25 mouse cellular contexts compared by ENCODE assay signal in the genomic region with DNA sequence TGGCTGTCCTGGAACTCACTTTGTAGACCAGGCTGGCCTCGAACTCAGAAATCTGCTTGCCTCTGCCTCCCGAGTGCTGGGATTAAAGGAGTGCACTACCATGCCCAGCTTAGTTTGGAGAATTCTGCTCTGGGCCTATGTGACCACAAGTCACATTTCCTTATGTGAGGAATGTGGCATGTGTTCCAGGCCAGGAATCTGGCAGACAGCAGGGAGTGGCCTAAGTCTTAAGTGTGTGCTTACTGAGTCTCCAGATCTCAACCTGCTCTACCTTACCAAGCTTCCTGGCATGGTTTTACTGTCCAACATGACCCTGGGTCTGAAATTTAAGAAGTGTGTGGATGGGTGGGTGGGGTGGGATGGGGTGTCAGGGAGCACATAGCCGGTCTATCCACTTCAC. TPM values are rescaled to one million over a fixed set of nuclear protein-coding genes. Genes with fewer than 3 reads are reported as not detected.
DNase-seq lines count a peak whose midpoint lies in the region; ATAC-seq and TF ChIP-seq lines count a peak whose summit lies in the region.
"Had no signal": no experiment of that assay in that cellular context is flagged by ENCODE, and none has a peak within 500 bp of the region (broad histone marks: within the 10 kb centered on the region; RNA-seq: fewer than 3 reads in every experiment).

No protein-coding gene starts in this region.

- H3K27me3 ChIP-seq in embryonic facial prominence, embryonic 15.5 days, result no peaks in the 10 kb centered on the region
- H3K27me3 ChIP-seq in embryonic facial prominence, embryonic 10.5 days (replicated peaks; ENCODE audit: low read depth, poor library complexity, severe bottlenecking), result no peaks in the 10 kb centered on the region
- no peaks in the 10 kb centered on the region for H3K27me3 ChIP-seq in testis, adult 2 months (ENCODE audit: control insufficient read depth, insufficient read depth, low read length)
- H3K27me3 ChIP-seq: heart, embryonic 13.5 days; limb, embryonic 15.5 days had no signal

- H3K36me3 ChIP-seq in embryonic facial prominence, embryonic 15.5 days, result no peaks in the 10 kb centered on the region
- no peaks in the 10 kb centered on the region for H3K36me3 ChIP-seq in embryonic facial prominence, embryonic 10.5 days (replicated peaks)
- no peaks in the 10 kb centered on the region for H3K36me3 ChIP-seq in testis, adult 2 months (ENCODE audit: control insufficient read depth, insufficient read depth, low read length)
- H3K36me3 ChIP-seq: forebrain, embryonic 10.5 days; heart, embryonic 13.5 days; limb, embryonic 15.5 days had no signal

- intact Hi-C loops in left cerebral cortex, postnatal 4 days (cut with DNase I), result no loop called here

- WGBS in embryonic facial prominence, embryonic 15.5 days, result 90% methylated on average over 3 of the region's 3 CpGs
- WGBS in embryonic facial prominence, embryonic 10.5 days, result 87% methylated on average over 3 of the region's 3 CpGs

- no peak for DNase-seq in embryonic facial prominence, embryonic 10.5 days (ENCODE audit: low spot score)
- DNase-seq in testis, postnatal 14 days (ENCODE audit: low spot score), result no peak
- peak; percentile 25 for DNase-seq in lung, postnatal 36 days
- DNase-seq in right cerebral cortex, postnatal 10 days (ENCODE audit: low spot score in 2 of 2), result no peak
- no peak for DNase-seq in left cerebral cortex, postnatal 4 days
- DNase-seq: adrenal gland, postnatal 36 days; cerebellum, adult 9-10 months; gastrocnemius, postnatal 14 days; heart, adult 18-20 months; heart, postnatal 36 days; right cerebral cortex, adult 18-20 months; thymus, adult 18-20 months; thymus, postnatal 36 days had no signal

- H3K9ac ChIP-seq in embryonic facial prominence, embryonic 15.5 days, result no peak overlapping the region
- H3K9ac ChIP-seq: heart, embryonic 13.5 days; hindbrain, embryonic 14.5 days; limb, embryonic 15.5 days; liver, embryonic 14.5 days had no signal

- no peak; the same call in 1 of the 2 replicates for ATAC-seq in embryonic facial prominence, embryonic 15.5 days (ENCODE audit: insufficient number of reproducible peaks, low FRiP score, low TSS enrichment, low read depth)
- ATAC-seq: CD4-positive, CD25-positive, alpha-beta regulatory T cell, adult 4 months; forebrain, embryonic 16.5 days; inflammation-experienced regulatory T-cells, adult 6 months had no signal

- H3K4me2 ChIP-seq in embryonic facial prominence, embryonic 15.5 days (replicated peaks), result no peak overlapping the region
- H3K4me2 ChIP-seq: heart, embryonic 13.5 days; hindbrain, embryonic 14.5 days; limb, embryonic 15.5 days; midbrain, embryonic 11.5 days had no signal

- TF ChIP-seq CTCF in testis, adult 2 months (IDR thresholded peaks at IDR 0.05; ENCODE audit: control insufficient read depth, insufficient read depth, insufficient replicate concordance, low read depth, low read length), result no peak

- no peaks in the 10 kb centered on the region for H3K9me3 ChIP-seq in embryonic facial prominence, embryonic 15.5 days (replicated peaks)
- H3K9me3 ChIP-seq in embryonic facial prominence, embryonic 10.5 days, result 0 out of 2 replicates have a peak, but pooled peaks cover 3% of the 10 kb centered on the region
- H3K9me3 ChIP-seq: limb, embryonic 15.5 days had no signal

- no peak for TF ChIP-seq POLR2A in testis, adult 2 months (IDR thresholded peaks at IDR 0.05; ENCODE audit: control insufficient read depth, low read depth, low read length)

- peaks cover 4% of the 10 kb centered on the region; the same call in 1 of the 2 replicates for H3K4me1 ChIP-seq in embryonic facial prominence, embryonic 15.5 days
- no peaks in the 10 kb centered on the region for H3K4me1 ChIP-seq in embryonic facial prominence, embryonic 10.5 days
- no peaks in the 10 kb centered on the region for H3K4me1 ChIP-seq in testis, adult 2 months (ENCODE audit: control insufficient read depth, insufficient read depth, low read length)
- H3K4me1 ChIP-seq: forebrain, embryonic 10.5 days had no signal

- 0 out of 2 replicates have a peak overlapping the region, but pooled peaks have one; percentile 49 for H3K27ac ChIP-seq in embryonic facial prominence, embryonic 15.5 days (replicated peaks)
- no peak overlapping the region for H3K27ac ChIP-seq in embryonic facial prominence, embryonic 10.5 days (replicated peaks)
- no peak overlapping the region for H3K27ac ChIP-seq in testis, adult 2 months (ENCODE audit: control insufficient read depth, insufficient read depth, low read depth, low read length)
- H3K27ac ChIP-seq: forebrain, embryonic 10.5 days; heart, embryonic 13.5 days; hindbrain, embryonic 14.5 days; layer of hippocampus, adult 2 months; limb, embryonic 15.5 days; liver, embryonic 14.5 days had no signal

- H3K4me3 ChIP-seq in embryonic facial prominence, embryonic 15.5 days (replicated peaks), result no peak overlapping the region
- H3K4me3 ChIP-seq in embryonic facial prominence, embryonic 10.5 days, result no peak overlapping the region
- H3K4me3 ChIP-seq in testis, adult 2 months (ENCODE audit: control insufficient read depth, low read depth, low read length), result peak overlapping the region; percentile 74
- H3K4me3 ChIP-seq: forebrain, embryonic 10.5 days; heart, embryonic 13.5 days; layer of hippocampus, adult 2 months; limb, embryonic 15.5 days had no signal

RNA-seq across cellular contexts. Expression of gene Zmym5, which starts 20.6 kb away (rescaled TPM):
- 27.7 and 29.4 TPM in 2 replicates for polyA plus RNA-seq in embryonic facial prominence, embryonic 15.5 days (2015; fragmentation: Nextera tagmentation; extraction: Ambion mirVana)
- 22.2 and 26.5 TPM in 2 replicates for polyA plus RNA-seq in embryonic facial prominence, embryonic 10.5 days (2016; fragmentation: Nextera tagmentation; extraction: Ambion mirVana)
- polyA plus RNA-seq in testis, adult 2 months (2012; rRNA removed), result 6.8 and 7.9 TPM in 2 replicates
- total RNA-seq in left cerebral cortex, postnatal 4 days (2021), result 10 to 100 TPM; 32.9 to 35.8 TPM

RNA-seq across cellular contexts. Expression of gene Pspc1, which starts 54.0 kb away (rescaled TPM):
- 23.1 and 24.8 TPM in 2 replicates for polyA plus RNA-seq in embryonic facial prominence, embryonic 15.5 days (2015; fragmentation: Nextera tagmentation; extraction: Ambion mirVana)
- 41.3 and 44.7 TPM in 2 replicates for polyA plus RNA-seq in embryonic facial prominence, embryonic 10.5 days (2016; fragmentation: Nextera tagmentation; extraction: Ambion mirVana)
- polyA plus RNA-seq in testis, adult 2 months (2012; rRNA removed), result 16.5 and 17.9 TPM in 2 replicates
- 10 to 100 TPM; 89.8 to 92.5 TPM for total RNA-seq in left cerebral cortex, postnatal 4 days (2021)

RNA-seq across cellular contexts. Expression of gene Zmym2, which starts 54.3 kb away (rescaled TPM):
- 36.6 and 39.8 TPM in 2 replicates for polyA plus RNA-seq in embryonic facial prominence, embryonic 15.5 days (2015; fragmentation: Nextera tagmentation; extraction: Ambion mirVana)
- polyA plus RNA-seq in embryonic facial prominence, embryonic 10.5 days (2016; fragmentation: Nextera tagmentation; extraction: Ambion mirVana), result 67.5 and 67.7 TPM in 2 replicates
- 19.7 and 21.1 TPM in 2 replicates for polyA plus RNA-seq in testis, adult 2 months (2012; rRNA removed)
- 100 to 1,000 TPM; 103 to 116 TPM for total RNA-seq in left cerebral cortex, postnatal 4 days (2021)
